Mouse (Mus musculus) skeletal muscle tissue, adult 2 months (tissue): ENCODE measurements at regions not wholly inside any gene's neighbourhood (a gene's known extent, or its start where the extent isn't known, plus 50 kb on each side); places are given as distances from the start of the nearest gene placed in this dataset.

ENCODE experiments used
- DNase-seq: peaks from one replicate; pipeline ENCODE4 v3.0.0-alpha.2; 2012; ENCODE audit warnings: low read depth, low spot score

DNA sequence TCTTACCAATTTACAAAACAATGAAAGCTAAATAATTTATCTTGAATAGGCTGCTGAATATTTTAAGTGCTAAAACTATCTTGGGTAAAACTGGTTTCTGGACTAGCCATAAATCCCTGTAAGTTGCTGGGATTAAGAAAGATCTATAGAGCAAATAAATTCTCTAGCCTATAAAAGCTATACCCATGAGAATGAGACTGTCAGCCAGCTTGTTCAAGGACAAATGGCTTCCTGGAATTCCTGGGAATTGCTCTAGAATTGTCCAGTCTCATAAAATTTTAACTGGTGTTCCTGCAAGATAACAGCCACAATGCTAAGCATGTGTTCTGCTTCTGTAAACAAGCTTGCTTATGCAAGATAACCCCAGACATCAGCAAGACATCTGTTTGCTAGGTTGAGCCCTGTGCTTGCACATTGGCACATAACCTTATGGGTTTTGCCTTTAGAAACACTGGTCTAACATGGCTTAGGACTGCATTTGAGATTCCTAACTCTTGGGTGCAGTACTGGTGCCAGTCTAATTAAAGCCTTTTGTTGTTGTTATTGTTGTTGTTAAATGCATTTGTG lies 180.2 kb upstream of the Syt10 start:
- no peak for DNase-seq

DNA sequence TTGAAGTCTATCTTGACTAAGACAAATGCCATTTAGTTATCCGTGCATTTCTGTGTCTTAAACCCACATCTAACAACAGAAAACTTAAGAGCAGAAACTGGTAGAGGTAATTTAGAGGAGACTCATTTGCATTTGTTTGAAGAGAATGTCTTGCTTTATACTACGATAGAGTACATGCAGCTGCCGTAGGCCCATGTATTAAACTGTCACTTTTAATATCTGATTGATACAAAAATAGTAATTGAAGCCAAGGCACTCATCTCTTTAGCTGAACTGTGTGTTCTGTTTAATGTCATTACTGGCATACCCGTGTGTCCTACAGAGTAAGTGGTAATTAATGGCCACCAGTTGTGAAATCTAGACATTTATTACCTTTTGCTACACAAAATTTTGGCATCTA lies 181.5 kb upstream of the Syt10 start:
- DNase-seq: no peak

DNA sequence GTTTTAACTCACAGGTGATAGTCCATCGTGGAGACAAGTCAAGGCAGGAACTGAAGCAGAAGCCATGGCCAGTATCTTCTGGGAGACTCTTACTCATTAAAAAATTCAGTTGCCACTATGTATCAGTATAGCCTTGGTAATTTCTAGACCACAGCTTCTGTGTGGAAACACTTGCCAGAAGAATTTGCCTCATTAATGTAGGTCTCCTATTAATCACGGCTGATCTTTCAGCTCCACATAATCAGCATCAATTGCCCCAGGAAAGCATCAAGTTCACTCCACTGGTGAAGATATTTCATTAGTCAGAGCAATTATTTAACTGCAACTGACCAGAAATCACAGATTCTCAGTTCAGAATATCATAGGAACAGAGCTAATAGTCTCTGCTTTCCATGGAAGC lies 189.8 kb upstream of the Alg10b start:
- DNase-seq: no peak

DNA sequence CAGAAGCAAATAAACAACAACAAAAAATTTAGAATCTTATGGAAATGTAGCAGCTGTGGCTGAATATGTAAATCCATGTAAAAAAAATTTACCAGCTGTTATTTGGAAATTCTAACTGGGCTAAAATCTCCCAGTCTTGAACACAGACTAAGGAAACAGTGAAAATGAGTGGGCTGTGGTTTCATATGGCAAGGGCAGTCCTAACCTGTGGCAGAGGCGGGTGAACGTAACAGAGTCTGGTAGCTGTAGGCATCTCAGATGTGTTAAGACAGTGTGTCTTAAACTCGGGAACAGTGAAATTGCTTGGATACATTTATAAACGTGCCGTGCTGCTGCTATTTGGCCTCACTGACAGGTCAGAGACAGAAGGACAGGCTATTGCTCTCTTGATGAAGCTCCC lies 178.4 kb upstream of the Alg10b start:
- no peak for DNase-seq

DNA sequence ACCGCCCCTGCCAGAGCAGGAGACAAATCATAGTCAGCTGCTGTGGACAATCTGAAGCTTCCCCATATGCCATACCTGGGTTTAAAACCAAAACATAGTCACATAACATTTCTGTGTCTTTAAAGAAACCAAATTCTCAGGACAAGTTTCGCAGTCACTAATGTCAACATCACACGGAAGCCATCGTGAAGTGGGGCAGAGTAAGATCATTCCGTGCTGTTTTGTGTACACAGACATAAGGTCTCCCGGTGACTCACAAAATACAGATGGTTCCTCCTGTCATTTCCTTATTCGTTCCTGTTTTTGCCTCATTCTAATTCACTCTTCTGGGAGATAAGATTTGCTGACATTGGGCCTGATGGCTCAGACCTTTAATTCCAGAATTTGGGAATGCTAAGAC lies 162.1 kb upstream of the Alg10b start:
- no peak for DNase-seq

DNA sequence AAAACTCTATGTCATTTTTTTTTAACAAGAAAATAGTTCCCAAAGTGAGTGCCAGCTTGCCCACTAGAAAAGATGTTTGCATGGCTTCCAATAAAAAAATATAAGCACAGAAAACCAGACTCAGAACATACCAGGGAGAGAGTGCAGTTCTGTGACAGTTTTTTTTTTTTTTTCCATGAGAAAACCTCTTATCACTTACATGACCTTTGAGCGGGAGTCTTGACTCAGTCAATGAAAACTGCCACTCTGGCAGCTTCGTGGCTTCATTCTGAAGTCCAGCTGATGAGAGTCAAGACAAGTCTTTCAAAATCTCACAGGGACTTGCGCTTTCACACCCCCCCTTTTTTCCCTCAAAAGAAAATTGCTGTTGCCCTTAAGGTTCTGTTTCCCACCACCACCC lies 158.3 kb upstream of the Alg10b start:
- DNase-seq: no peak

DNA sequence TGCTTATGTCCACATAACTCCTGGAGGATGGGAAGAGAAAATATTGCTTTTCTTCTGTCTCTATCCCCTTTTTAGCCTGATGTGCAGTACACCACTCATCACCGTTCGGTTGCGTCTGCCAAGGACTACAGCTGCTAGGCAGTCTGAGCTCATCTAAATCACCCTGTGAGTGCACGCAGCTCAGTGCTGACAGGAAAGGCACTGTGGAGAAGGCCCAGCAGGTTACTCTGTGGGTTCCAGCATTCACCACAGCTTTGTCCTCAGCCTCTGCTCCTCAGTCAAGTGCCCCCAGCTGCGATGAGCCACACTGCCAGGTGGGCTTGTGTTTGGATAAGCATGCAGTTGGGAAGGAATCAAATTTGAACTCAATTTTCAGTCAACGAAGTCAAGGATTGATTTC lies 152.0 kb upstream of the Alg10b start:
- DNase-seq: no peak

DNA sequence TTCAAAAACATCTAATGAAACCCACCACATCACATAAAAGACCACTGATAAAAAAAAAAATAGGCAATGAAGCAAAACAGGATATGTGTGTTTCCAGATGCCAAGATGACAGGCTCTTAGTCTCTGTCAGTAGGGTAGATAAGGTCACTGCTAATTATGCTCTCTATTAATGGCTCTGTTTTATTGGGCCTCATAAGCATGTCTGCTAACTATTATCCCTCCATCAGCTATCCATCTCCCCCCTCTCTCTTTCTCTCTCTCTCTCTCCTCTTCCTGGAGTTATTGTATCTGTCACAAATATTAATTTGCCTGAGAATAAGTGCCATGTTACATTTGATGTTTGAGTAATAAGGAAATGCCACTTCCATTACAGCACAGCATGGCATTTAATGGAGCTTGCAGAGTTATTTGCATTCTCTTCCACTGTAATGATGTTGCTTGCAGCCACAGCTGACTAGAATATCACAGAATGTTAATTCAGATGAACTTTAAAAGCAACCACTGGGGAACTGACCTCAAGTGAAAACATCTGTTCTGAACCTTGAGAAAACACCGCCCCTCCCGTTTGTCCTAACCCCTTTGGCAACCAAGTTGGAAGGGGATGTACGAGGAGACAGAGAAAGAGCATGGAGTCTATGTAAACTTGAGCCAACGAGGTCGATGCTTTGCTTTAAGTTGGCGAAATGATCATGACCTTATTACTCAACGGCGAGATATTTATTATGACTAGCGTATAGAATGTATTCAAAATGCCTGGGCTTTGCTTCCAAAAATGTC lies 141.7 kb upstream of the Alg10b start:
- peak; percentile 34 for DNase-seq

DNA sequence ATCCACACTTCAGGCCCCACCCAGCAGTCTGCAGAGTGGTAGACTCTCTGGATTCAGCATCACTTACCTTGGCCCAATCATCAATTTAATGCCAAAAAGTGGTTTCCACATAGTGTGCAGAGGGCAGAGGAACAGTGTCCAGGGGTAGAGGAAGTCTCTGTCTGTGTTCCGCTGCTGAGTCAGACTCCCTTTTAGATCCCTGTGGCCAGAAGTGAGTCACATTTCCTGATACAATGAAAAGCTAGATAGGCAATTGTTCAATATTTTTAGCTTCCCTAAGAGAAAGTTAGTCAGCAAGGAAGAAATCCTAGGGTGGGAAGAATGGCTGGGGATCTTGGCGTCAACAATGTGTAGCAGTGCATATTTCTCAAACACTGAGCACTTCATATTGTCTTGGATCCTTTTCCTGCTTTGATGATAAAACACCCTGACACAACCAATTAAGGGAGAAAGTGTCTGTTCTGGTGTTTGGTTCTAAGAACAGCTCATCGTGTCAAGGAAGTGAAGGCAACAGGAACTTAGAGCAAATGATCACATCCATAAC lies 114.6 kb upstream of the Alg10b start:
- DNase-seq: peak; percentile 2

DNA sequence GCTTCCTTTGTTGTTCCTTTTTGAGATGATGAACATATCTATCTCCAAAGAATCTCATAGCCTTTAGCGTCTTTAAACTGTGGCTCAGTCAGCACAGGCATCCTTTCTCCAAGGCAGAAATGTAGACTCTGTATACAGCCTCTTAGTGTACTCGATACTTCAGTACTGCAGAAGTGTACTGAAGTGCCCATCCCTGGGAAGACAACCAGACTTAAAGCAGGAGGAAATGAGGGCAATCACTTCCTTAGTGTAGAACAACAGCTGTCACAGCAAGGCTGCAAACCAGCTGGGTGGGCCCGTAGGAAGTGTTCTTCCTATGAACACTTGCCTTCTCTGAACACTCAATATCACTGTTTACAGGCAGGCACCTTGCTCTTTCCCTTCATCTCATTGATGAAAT lies 110.5 kb upstream of the Alg10b start:
- DNase-seq: no peak

DNA sequence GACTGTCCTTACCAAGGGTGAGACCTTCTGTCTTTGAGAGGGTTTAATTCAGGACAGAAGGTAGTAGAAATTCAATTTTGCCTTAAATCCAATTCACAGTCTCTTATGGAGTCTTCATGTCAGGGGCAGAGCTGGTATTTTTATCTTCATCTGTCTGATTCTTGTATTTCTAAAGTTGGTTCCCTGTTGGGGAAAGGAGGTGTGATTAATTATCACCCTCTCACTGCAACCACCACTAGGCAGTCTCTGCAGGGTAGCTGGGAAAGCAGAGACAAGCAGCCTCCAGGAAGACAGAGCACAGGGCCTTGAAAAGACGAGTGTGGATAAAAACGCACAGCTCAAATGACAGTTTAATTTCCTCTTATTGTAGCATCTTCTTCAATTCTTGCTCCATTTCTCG lies 104.4 kb upstream of the Alg10b start:
- DNase-seq: no peak

DNA sequence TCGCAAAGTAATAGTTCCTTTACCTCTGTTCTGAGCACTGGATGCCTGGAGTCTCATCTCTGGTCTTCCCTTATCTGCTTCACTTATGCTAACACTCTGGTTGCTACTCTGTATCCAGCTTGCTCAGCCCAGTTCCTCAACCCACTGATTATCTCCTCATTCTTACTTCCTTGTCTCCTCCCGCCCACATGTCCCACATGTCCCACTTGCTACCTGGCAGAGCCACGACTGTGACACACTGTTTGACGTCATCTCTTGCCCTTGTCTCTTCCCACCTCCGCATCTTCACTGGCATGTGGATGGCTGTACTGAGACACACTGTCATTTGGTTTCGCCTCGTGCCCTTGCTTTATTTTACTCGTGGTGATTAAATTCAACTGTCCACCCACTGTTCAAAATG lies 100.1 kb upstream of the Alg10b start:
- no peak for DNase-seq

DNA sequence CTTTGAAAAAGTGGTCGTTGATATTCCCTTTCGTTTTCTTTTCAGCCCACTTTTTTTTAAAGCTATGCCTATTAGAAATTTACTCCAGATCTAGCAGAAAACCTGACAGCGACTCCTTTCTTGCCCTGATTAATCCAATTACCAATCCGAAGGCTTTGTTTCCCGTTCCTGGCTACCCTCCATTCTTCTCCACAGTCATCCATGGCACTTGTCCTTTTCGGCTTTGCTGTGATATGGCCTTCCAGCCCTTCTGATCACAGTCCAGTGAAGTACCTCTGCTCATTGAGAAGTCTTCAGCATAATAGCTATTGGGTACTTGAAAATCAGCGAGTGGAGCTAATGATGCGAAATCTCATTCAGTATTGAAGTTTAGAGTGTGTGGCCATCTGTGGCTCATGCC lies 99.0 kb upstream of the Alg10b start:
- no peak for DNase-seq

DNA sequence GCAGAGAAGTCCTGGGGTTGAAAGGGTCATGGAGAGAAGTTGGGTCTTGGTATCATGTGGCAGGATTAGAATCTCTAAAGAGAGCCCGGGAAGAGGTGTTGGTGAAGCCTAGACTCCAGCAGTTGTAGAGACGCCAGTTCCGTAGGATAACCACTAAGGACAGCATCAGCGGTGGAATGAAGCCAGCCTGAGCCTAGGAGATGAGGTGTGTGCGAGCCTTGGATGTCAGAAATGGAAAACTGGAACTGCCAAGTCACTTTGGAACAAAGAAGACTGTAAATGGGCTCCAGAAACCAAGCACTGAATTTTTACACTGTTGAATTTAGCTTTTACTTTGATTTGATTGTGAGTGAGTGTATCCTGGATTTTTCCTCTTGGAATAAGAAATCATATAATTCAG lies 92.3 kb upstream of the Alg10b start:
- DNase-seq: no peak

DNA sequence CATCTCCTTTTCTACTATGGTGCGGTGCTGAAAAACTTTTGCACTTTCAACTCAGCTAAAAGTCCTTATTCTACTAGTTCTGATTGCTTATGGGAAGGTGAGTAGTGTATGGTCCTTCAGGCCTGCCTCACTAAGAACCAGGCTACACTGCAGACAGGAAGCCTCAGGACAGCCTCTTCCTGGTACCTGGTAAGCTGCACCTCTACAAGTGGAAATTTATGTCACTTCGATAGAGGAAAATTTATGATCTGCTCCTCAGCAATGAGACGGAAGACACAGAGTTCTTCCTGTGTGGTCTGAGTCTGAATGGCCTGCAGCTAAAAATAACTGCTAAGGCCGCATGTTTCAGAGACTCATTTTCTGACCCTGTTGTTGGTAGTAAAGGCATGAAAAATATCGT lies 83.1 kb upstream of the Alg10b start:
- no peak for DNase-seq

DNA sequence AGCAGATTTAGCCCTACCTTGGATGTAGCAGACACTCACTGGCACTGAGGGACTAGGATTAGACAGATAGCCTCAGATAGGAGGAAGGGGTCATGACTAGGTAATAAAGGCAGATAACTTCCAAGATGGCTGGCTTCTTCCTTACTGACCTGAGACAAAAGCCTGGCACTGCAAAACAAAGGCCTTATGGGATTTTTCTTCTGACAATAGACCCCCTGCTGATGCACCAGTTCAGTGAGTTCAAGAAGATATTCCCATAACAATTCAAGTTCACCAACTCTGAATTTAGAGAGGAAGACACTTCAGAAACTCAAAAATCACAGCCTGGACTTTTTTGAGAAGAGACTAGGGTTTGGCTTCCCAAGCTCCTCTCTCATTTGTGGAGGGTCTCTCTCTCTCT lies 75.4 kb upstream of the Alg10b start:
- no peak for DNase-seq

DNA sequence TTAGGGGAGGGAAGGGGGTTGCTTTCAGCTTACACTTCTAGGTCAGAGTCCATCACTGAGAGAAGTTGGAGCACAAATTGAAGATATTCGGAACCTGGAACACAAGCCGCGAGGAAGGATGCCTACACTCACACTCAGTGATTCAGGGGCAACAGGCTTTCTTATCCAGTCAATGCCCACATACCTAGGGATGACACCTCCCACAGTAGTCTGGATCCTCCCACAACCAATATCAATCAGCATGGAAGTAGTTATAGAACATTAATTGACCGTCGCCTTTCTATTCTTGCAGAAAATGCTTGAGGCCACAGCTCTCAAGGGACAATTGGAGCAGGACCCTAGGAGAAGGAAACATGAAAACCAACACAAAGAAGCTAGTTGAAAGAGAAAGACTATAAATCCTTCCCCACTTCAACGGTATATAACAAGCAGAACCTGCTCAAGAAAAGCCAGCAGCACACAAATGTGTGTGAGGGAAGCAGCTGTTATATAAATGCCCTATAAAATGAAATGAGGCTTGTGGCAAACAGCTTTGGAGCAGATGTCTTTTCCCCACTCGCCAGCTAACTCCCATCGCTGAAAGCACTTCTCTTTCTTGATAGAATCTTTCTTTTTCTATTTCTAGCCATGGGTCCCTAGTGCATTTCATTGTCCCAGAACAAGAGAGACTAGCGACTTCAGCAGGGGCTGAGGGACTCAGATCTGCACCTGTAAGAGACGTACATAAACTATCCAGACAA lies 70.1 kb upstream of the Alg10b start:
- no peak for DNase-seq
